Mouse (Mus musculus) neural tube, embryonic 14.5 days (tissue): Measurements from ENCODE around the gene Fxyd7. TPM values are rescaled to one million over a fixed set of nuclear protein-coding genes. Genes with fewer than 3 reads are reported as not detected.

Experiments
- ATAC-seq: fragments of 200-750 bp; cut with Nextera tagmentation; 2 replicates; pipeline ENCODE4 v1.8.0; 2017; ENCODE audit warnings: low read depth, mild to moderate bottlenecking, moderate TSS enrichment, moderate library complexity
- H3K27ac ChIP-seq: fragments of 300-500 bp; sonication (generic); 2 replicates; pipeline ENCODE4 v1.5.1; 2014; ENCODE audit warnings: low read depth, mild to moderate bottlenecking, control low read depth, low read length, moderate library complexity, mixed read lengths
- H3K27me3 ChIP-seq: fragments of 300-500 bp; sonication (generic); 2 replicates; pipeline ENCODE4 v1.6.1; 2014; ENCODE audit warnings: low read length; ENCODE audit not compliant: control insufficient read depth, insufficient read depth
- H3K36me3 ChIP-seq: fragments of 300-500 bp; sonication (generic); 2 replicates; pipeline ENCODE4 v1.6.1; 2014; ENCODE audit warnings: low read length, mixed read lengths; ENCODE audit not compliant: control insufficient read depth, insufficient read depth
- H3K4me1 ChIP-seq: fragments of 300-500 bp; sonication (generic); 2 replicates; pipeline ENCODE4 v1.6.1; 2014; ENCODE audit warnings: low read length; ENCODE audit not compliant: control insufficient read depth, insufficient read depth
- H3K4me2 ChIP-seq: fragments of 300-500 bp; sonication (generic); 2 replicates; pipeline ENCODE4 v1.6.1; 2014; ENCODE audit warnings: mild to moderate bottlenecking, low read depth, low read length, control low read depth
- H3K4me3 ChIP-seq: fragments of 300-500 bp; sonication (generic); 2 replicates; pipeline ENCODE4 v1.5.1; 2014; ENCODE audit warnings: low read depth, low read length, control low read depth, mixed read lengths
- H3K9ac ChIP-seq: fragments of 300-500 bp; sonication (generic); replicated peaks from 2 replicates; pipeline ENCODE4 v1.6.1; 2014; ENCODE audit warnings: low read depth, mild to moderate bottlenecking, control low read depth, low read length, mixed read lengths
- H3K9me3 ChIP-seq: fragments of 300-500 bp; sonication (generic); 2 replicates; pipeline ENCODE4 v1.6.1; 2016; ENCODE audit warnings: low read length; ENCODE audit not compliant: control insufficient read depth
- WGBS: fragments of 180-500 bp; shearing (Covaris S2); extraction: QIAGEN DNeasy Blood & Tissue Kit; methylation state at CpG from one replicate; pipeline ENCODE4 v1.1.7; 2014; 5-methylcytosine and 5-hydroxymethylcytosine counted together
- polyA plus RNA-seq: library from polyadenylated mRNA; unstranded; fragments of >200 nt; fragmentation: Nextera tagmentation; extraction: Ambion mirVana; gene quantifications from 2 replicates; pipeline ENCODE4 v1.2.1, GENCODE M21; 2014

Fxyd7 gene
- polyA plus RNA-seq, 1 experiment from 2014 or later: 299 TPM

DNA sequence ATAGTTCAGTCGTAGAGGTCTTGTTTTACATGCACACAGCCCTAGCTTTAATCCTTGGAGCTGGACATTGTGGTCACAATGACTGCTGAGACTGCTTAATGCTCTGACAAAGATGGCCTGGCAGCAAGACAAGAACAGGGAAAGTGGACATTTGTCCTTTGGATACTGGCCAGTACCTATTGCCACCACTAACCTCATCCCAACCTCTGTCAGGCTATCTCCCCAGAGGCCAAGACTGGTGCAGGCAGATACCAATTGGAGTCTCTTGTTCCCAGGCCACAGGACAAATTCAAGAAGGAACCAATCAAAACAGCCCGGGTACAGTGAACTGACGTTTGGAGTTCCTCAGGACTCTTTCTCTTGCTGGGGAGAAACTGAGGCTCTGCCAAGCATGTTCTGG is 36.9 kb upstream of the Fxyd7 start:
- ATAC-seq: no peak

DNA sequence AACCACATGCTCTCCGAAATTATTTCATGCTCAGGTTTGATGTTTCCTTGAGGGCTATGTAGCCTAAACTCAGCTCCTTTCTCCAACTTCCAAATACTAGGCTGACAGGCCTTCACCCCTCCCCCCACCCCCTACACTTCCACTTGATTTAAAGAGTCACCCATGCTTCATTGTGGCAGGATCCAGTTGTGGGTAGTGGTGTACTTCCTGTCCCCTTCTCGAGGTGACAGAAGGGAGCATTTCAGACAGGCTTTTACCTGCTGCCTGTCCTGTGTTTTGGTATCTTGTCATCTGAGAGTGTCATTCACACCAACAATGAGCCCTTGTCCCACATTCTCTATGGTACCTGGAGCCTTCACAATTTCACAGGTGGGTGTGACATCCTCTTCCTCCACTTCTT is 36.0 kb upstream of the Fxyd7 start:
- Histone ChIP-seq H3K4me1 (0 out of 2 replicates have a peak, but pooled peaks cover 3% of the 10 kb centered on the region), H3K9me3 (no peaks in the 10 kb centered on the region), H3K27ac (no peak overlapping the region), H3K36me3 (no peaks in the 10 kb centered on the region), H3K9ac (no peak overlapping the region), H3K27me3 (no peaks in the 10 kb centered on the region), H3K4me3 (no peak overlapping the region), H3K4me2 (no peak overlapping the region)
- ATAC-seq: no peak
- WGBS: 67% methylated on average over 2 of the region's 2 CpGs

More for the DNA sequence above, 36.9 kb upstream of the Fxyd7 start:
- H3K9ac ChIP-seq: no peak overlapping the region
- H3K9me3 ChIP-seq: no peaks in the 10 kb centered on the region
- H3K36me3 ChIP-seq: no peaks in the 10 kb centered on the region
- WGBS: 81% methylated on average over 3 of the region's 3 CpGs
- H3K4me3 ChIP-seq: no peak overlapping the region
- no peak overlapping the region for H3K27ac ChIP-seq
- H3K4me2 ChIP-seq: no peak overlapping the region
- no peaks in the 10 kb centered on the region for H3K27me3 ChIP-seq
- H3K4me1 ChIP-seq: 0 out of 2 replicates have a peak, but pooled peaks cover 3% of the 10 kb centered on the region

DNA sequence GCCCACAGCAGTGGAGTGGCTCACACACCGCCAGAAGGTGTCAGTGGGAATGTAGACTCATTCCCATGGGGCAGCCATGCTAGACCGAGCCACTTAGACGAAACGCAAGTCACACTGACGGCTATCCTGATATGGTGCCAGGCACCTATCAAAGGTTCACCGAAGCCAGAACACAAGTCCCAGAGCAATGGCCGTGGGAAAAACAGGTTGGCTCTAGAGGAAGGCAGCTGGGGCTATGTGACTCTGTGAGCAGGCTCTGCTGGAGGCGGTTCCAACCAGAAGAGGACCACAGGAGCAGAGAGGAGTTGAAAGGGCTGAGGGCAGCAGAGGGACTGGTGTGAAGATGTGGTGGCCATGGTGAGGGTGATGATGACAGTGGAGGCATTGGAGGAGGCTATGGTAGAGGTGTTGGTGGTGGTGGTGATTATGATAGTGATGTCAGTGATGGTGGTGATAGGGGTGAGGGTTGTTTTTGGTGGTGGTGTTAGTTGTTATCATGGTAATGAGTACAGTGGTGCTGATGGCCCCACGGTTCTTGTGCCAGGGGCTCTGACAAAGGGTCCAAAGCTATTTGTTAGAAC is 35.0 kb upstream of the Fxyd7 start:
- Histone ChIP-seq H3K36me3 (no peaks in the 10 kb centered on the region), H3K4me2 (no peak overlapping the region), H3K4me1 (0 out of 2 replicates have a peak, but pooled peaks cover 3% of the 10 kb centered on the region), H3K9ac (no peak overlapping the region), H3K4me3 (no peak overlapping the region), H3K27ac (no peak overlapping the region), H3K9me3 (no peaks in the 10 kb centered on the region), H3K27me3 (no peaks in the 10 kb centered on the region)
- ATAC-seq: no peak
- WGBS: 88% methylated on average over 9 of the region's 9 CpGs

DNA sequence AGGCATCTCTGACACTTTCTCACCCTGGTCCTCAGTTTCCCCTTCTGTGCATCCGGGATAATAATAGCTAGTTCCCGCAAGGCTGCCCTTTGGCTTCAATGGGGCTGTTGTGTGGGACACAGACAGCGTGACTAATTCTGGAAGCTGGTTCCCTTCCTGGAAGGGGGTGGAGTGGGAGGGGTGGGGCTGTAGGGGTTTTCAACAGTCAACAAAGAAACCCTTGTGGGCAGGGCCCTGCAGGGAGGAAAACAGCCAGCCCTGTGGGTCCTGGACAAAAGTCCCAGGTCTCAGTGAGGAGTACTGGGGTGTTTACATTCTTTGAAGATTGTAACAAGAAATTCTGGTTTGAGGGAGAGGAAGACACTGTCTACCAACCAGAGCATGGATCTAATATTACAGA is 33.9 kb upstream of the Fxyd7 start:
- Histone ChIP-seq H3K4me2 (no peak overlapping the region), H3K4me3 (no peak overlapping the region)
- 18% methylated on average over 3 of the region's 3 CpGs for WGBS

DNA sequence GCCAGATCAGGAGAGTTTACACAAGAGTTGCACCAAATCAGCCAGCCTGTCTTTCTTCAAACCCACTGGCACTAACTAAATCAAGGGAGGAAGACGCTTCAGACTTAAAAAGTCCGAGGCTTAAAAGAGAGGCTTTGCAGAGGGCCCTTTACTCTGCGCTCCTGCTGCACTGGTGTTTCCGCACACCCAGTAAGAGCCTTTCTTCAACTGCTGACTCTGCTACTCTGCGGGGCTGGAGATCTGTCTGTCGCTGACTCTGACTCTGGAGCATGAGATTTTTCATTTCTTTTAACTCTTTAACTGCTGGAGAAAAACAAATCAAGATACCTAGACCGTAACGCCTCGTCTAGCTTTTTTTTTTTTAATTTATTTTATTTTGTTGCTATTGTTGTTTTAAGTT is 32.9 kb upstream of the Fxyd7 start:
- no peak overlapping the region for H3K27ac ChIP-seq
- WGBS: 56% methylated on average over 9 of the region's 9 CpGs

More for the DNA sequence above, 33.9 kb upstream of the Fxyd7 start:
- H3K27ac ChIP-seq: no peak overlapping the region
- H3K4me1 ChIP-seq: 0 out of 2 replicates have a peak, but pooled peaks cover 3% of the 10 kb centered on the region
- ATAC-seq: no peak
- H3K27me3 ChIP-seq: no peaks in the 10 kb centered on the region
- H3K36me3 ChIP-seq: no peaks in the 10 kb centered on the region
- no peak overlapping the region for H3K9ac ChIP-seq
- H3K9me3 ChIP-seq: no peaks in the 10 kb centered on the region

DNA sequence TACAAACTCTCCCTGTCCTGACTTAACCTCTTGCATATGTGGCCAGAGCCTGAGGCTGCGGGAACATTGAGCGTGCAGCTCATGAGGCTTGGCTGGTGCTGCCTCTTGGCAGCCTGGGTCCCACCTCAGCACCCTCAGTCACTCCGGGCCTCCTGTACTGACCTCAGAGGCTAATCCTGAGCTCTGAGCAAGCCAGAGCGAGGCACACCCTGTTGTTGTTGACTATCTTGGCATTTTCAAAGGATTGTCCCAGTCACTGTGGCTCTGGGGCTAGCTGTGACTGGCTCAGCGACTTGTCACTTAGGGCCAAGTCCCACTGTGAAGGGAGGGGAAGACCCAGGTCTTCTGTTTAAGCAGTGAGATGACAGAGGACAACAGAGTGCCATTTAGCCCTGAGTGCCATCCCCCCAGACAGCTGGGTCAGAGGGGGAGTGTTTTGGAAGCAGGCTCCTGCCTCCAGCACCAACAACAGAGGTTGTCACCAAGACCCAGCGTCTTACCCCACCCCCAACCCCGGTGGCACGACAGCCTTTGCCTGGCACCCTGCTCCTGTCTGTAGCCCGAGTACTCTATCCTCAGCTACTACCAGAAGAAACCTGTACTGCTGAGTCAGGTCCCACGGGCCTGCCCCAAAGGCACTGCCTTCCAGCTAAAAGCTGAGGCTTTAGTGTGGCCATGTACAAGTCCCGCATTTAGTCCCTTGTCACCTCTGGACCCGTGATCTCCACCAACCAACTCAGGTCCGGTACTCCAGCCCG is 31.7 kb upstream of the Fxyd7 start:
- 0 out of 2 replicates have a peak, but pooled peaks have one; percentile 29 for ATAC-seq
- H3K36me3 ChIP-seq: no peaks in the 10 kb centered on the region
- H3K27ac ChIP-seq: no peak overlapping the region
- no peaks in the 10 kb centered on the region for H3K9me3 ChIP-seq
- H3K4me3 ChIP-seq: no peak overlapping the region
- H3K4me1 ChIP-seq: 0 out of 2 replicates have a peak, but pooled peaks cover 3% of the 10 kb centered on the region
- no peak overlapping the region for H3K9ac ChIP-seq
- H3K27me3 ChIP-seq: no peaks in the 10 kb centered on the region
- no peak overlapping the region for H3K4me2 ChIP-seq
- 73% methylated on average over 14 of the region's 14 CpGs for WGBS

More for the DNA sequence above, 32.9 kb upstream of the Fxyd7 start:
- no peak overlapping the region for H3K9ac ChIP-seq
- no peak for ATAC-seq
- no peaks in the 10 kb centered on the region for H3K27me3 ChIP-seq
- no peaks in the 10 kb centered on the region for H3K36me3 ChIP-seq
- H3K9me3 ChIP-seq: no peaks in the 10 kb centered on the region
- H3K4me2 ChIP-seq: no peak overlapping the region
- H3K4me1 ChIP-seq: 0 out of 2 replicates have a peak, but pooled peaks cover 3% of the 10 kb centered on the region
- H3K4me3 ChIP-seq: no peak overlapping the region

DNA sequence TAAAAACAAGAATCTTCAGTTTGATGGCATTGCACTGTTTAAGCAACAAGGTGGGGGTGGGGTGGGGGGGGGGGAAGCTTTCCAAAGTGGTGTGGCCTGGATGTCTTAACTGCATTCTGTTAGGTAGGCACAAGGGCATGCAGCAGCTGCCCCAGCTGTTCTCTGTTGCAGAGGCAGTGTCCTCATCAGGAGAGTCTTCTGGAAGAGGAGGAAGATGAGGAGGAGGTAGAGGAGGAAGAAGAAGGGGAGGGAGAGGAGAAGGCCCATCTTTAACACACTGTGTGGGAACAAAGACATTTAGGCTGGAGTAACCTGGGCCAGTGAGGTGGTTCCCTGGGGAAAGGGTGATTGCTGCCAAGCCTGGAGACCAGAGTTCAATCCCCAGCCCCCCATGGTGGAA is 30.8 kb upstream of the Fxyd7 start:
- no peaks in the 10 kb centered on the region for H3K9me3 ChIP-seq
- H3K4me1 ChIP-seq: 0 out of 2 replicates have a peak, but pooled peaks cover 3% of the 10 kb centered on the region
- no peaks in the 10 kb centered on the region for H3K36me3 ChIP-seq
- H3K9ac ChIP-seq: no peak overlapping the region
- H3K27me3 ChIP-seq: no peaks in the 10 kb centered on the region
- no peak overlapping the region for H3K4me2 ChIP-seq
- no peak for ATAC-seq
- no peak overlapping the region for H3K27ac ChIP-seq
- H3K4me3 ChIP-seq: no peak overlapping the region

DNA sequence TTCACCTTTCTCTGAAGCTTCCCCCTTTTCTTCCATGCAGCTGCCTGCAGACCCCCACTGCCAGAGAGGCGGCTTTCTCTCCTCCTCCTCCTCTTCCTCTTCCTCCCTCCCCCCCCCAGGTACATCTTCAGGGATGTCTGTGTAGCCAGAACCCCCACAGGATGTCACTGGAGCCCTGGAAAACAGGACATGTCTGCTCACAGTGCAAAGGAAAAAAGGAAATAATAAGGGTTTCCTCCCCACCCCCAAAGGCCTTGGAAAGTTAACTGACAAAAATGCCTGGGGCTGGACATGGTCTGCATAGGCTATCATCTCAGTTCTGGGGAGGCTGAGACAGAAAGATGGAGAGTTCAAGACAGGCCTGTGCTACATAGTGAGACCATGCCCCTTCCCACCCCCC is 29.8 kb upstream of the Fxyd7 start:
- Histone ChIP-seq H3K9me3 (no peaks in the 10 kb centered on the region), H3K27me3 (no peaks in the 10 kb centered on the region), H3K4me1 (0 out of 2 replicates have a peak, but pooled peaks cover 3% of the 10 kb centered on the region), H3K36me3 (no peaks in the 10 kb centered on the region), H3K27ac (no peak overlapping the region), H3K9ac (no peak overlapping the region), H3K4me2 (no peak overlapping the region), H3K4me3 (no peak overlapping the region)
- no peak for ATAC-seq
- WGBS: 42% methylated on average over 1 of the region's 1 CpGs

DNA sequence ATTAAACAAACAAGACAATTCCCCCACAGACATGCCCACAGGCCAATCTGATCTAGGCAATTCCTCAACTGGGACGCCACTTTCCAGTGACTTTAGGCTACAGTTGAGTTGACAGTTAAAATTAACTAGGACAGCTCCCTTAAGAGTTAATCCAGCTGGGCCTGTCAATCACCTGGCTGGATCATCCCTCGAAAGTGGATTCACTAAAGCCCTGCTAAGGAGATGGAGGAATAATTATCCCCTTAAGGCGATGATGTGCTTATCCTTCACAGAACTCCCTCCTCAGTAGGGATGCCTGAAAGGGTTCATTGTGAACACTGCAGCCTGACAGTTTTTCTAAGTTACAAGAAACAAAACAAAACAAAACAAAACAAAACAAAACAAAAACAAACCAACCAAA is 29.3 kb upstream of the Fxyd7 start:
- no peak overlapping the region for H3K4me3 ChIP-seq
- no peaks in the 10 kb centered on the region for H3K27me3 ChIP-seq
- no peak overlapping the region for H3K4me2 ChIP-seq
- no peak for ATAC-seq
- no peak overlapping the region for H3K27ac ChIP-seq
- WGBS: 56% methylated on average over 3 of the region's 3 CpGs
- 0 out of 2 replicates have a peak, but pooled peaks cover 3% of the 10 kb centered on the region for H3K4me1 ChIP-seq
- H3K9ac ChIP-seq: no peak overlapping the region
- H3K9me3 ChIP-seq: no peaks in the 10 kb centered on the region
- no peaks in the 10 kb centered on the region for H3K36me3 ChIP-seq
